Mouse (Mus musculus): ENCODE measurements around the gene Prr5l. TPM values are rescaled to one million over a fixed set of nuclear protein-coding genes. Genes with fewer than 3 reads are reported as not detected.

Prr5l gene
- 8.8 and 9.1 TPM in 2 replicates for polyA plus RNA-seq (2012; rRNA removed)

GRCm38 (mm10) chr2:101882998-101883397 is at the start of gene Prr5l:
Prr5l (minus strand) TSS chr2:101883027.

GRCm38 (mm10) chr2:101885768-101886438 is 3.1 kb upstream of the Prr5l start, which contains the start of gene Commd9:
Commd9 (plus strand) TSS chr2:101886247.

GRCm38 (mm10) chr2:101678236-101679021 is 204.4 kb downstream of the Prr5l start, which contains the start of gene Traf6:
Traf6 (plus strand) TSS chr2:101678429.

Other genes starting within 250 kb of the Prr5l start
- gene Rag1, start 233.5 kb downstream of the Prr5l start, polyA plus RNA-seq (2012; rRNA removed) = 0.02 TPM in 1 of 2 replicates, not detected in the other
- gene B230118H07Rik, start 233.5 kb downstream of the Prr5l start, polyA plus RNA-seq (2012; rRNA removed) = 1.8 and 3.4 TPM in 2 replicates
- 10.8 and 12.5 TPM in 2 replicates for gene Traf6, start 204.6 kb downstream of the Prr5l start, polyA plus RNA-seq (2012; rRNA removed)
- gene Commd9, start 3.2 kb upstream of the Prr5l start, polyA plus RNA-seq (2012; rRNA removed) = 31.7 and 39.3 TPM in 2 replicates